Mouse (Mus musculus) lung, postnatal 25 days (tissue): ENCODE measurements around the gene Arhgap22.

Source experiments
- DNase-seq: peaks from one replicate; pipeline ENCODE4 v3.0.0; 2022; ENCODE audit warnings: low spot score

Gene Arhgap22

DNA sequence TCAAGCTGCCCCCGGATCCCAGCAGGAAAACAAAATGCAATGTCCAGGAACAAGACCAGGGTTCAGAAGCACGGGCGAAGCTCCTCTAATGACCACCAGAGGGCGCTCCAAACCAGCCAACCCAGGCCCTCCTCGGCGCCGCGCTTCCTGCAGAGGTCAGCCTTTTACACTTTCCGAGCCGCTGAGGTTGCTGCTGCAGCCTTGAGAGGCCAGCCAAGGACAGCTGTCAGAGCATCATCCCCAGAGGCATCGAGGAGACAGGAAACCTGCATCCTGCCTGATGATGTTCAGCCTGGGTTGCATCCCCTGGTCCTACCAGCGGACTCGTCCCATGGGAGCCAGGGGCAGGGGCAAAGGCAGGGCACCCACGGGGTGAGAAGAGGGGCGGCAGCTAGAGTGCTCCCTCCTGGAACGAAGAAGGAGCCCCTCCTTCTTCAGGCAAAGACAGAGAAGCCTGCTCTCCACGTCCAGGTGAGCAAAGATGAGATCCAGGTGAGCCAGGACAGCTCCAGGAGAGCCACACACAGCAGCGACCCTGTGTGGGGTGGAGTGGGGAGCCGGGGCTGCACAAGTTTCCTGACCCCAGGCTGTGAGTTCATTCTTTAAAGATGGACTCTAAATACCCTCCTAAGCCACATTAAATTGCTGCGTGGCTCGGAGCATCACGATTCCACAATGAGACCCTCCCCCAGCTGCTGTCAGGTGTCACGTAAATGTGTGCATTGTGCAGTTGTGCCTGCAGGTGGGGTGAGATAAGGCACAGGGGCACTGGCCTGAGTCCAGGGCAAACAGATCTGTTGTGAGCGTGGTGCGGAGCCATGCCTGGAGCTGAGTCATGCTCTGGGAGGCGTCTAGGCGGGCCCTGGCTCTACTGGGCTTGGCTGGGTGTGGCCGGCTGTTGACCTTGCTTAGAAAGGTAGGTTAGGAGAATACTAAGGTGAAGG is at the start of gene Arhgap22:
Gene Arhgap22, plus strand, starts transcription at position 204 of the 944 bp plus-strand sequence.
- peak; percentile 73 for DNase-seq

GRCm38 (mm10) chr14:33168750-33169149 is 45.1 kb upstream of the Arhgap22 start:
- DNase-seq: no peak

GRCm38 (mm10) chr14:33171942-33172341 is 41.9 kb upstream of the Arhgap22 start:
- no peak for DNase-seq

DNA sequence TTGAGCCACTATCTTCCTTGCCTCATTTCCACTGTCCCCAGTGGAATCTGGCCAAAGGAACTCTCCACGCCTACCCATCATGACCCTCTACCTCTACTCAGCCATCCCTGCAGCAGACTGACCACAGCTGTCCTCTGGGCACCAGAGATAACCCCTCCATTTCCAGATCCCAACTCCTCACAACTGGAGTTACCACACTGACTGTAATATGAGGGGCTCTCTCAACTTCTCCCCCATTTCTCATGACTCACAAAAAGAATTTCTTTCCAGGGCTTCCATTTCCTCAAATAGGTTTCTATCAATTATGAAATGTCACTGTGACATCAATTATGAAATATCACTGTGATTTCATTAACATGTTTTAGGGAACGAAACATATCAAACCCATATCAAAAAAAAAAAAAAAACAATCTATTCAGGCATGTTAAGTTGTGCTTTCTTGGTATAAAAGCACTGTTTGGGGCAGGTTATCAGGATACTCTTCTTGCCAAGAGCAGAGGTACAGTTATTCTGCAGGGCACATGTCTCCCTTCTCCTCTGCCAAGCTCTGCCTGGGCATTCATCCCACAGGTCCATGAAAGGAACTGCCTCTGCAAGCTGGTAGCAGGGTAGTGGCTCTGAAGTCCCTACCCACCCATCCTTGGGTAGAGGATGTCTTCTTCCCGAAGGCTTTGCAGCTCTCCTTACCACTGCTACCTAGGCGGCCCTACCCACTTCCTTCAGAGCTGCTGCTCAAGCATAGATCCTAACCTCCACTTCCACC is 38.6 kb upstream of the Arhgap22 start:
- no peak for DNase-seq

DNA sequence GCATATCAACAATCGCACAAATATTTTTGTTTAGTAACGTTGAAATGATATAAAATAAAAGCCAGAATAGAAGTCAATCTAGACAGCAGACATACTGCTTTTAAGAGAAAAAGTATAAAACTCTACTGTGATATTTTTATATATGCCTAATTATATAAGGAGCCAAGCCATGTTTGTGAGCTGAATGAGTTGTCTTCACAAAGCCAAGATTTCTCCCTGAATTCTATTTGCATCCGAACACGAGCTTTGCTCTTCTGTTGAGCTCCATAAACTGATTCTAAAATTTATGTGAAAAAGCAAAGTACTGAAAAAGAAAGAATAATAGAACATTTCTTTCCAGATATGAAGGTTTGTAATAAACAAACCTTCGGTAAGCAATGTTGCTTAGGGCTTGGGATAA is 33.7 kb upstream of the Arhgap22 start:
- no peak for DNase-seq

DNA sequence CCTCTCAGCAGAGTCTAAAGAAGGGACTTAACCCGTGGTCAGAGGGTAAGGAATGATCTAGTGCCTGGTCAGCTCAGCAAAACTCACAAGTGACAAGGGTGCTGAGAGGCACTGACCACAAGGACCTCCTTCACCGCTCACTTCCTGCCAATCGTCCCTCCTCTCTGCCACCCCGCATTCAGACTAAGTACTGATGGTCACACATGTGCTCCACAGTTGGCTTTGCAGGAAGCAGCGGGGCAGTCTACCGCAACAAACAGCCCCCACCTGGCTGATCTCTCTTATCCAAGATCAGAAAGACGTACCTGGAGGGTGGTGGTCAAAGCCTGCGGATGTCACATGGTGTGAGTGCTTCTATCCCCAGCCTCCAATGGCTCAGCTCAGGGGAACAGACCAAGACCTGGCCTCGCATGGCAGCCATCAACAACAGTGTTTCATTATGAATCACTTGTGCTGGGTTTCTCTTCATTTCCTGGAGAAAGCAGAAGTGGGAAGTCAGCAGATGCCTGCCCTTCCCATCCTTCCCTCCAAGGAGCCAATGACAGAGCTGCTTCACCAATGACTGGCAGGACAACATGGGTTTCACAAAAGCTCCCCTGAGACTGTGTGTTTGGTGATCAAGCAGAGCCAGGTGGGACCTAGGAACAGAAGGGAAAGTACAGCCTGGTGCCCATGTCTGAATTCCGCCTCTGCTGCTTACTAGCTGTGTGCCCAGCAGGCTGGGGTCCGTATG is 28.6 kb upstream of the Arhgap22 start, which contains the start of gene Wdfy4:
Gene Wdfy4, minus strand, starts transcription at position 441 of the 733 bp plus-strand sequence.
- DNase-seq: peak; percentile 72

GRCm38 (mm10) chr14:33187201-33187600 is 26.6 kb upstream of the Arhgap22 start:
- DNase-seq: no peak

DNA sequence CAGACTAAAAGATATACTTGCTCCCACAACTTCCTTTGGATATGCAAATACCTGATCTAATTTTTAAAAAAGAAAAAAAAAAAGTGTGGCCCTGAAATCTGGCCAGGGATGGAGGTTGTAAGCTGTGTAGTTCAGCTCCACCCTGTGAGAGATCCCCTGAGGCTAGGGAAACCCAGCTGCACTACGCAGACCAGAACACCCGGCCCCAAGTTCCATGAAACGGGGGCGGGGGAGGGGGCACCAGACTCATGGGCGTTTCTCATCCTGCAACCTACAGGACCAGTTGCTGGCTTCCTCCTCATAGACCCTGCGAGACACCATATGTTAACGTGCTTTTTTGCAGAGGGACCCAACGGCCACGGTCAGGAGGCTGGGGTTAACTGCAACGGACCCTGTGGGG is 24.6 kb upstream of the Arhgap22 start:
- DNase-seq: no peak

GRCm38 (mm10) chr14:33189849-33190423 is 23.9 kb upstream of the Arhgap22 start:
- DNase-seq: no peak

- no peak for DNase-seq
Observed at GRCm38 (mm10) chr14:33190646-33191045, 23.2 kb upstream of the Arhgap22 start.

GRCm38 (mm10) chr14:33193762-33194161 is 20.1 kb upstream of the Arhgap22 start:
- DNase-seq: no peak

GRCm38 (mm10) chr14:33194241-33194640 is 19.6 kb upstream of the Arhgap22 start:
- no peak for DNase-seq

DNA sequence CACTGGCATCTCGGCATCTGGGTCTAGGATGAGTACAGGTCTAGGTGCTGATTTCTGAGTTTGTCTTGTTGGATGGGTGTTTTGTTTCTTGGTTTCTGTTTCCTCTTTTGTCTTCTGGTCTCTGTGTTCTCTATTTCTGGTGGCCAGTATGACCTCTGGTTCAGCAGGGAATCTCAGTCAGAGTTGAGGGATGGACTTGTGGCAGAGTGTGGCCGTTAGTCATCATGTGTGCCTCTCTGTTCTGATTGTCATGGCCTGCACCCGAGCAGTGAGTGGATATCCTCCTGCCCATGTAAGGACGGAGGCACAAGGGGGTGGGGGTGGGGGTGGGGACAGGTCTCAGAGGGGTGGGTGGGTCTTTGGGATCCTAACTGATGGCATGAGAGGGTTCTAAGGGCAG is 11.7 kb upstream of the Arhgap22 start:
- DNase-seq: no peak

DNA sequence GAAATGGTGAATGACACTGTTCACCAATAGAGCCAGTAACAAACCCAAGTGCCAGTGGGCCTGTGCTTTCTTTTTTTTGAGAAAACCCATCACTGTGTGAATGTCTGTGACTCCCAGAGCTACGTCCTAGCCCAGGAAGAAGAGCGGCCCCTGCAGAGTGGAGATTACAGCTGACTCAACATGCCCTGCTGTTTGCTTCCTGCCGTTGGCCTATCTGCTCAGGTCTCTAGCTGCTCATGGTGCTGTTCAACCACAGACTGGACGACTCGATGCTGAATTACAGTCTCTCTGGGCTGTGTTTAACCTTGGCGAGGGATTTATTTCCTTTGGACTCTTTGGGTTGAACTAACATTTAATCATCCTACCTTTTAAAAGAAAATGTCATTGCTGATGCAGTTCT is 10.9 kb upstream of the Arhgap22 start:
- no peak for DNase-seq

DNA sequence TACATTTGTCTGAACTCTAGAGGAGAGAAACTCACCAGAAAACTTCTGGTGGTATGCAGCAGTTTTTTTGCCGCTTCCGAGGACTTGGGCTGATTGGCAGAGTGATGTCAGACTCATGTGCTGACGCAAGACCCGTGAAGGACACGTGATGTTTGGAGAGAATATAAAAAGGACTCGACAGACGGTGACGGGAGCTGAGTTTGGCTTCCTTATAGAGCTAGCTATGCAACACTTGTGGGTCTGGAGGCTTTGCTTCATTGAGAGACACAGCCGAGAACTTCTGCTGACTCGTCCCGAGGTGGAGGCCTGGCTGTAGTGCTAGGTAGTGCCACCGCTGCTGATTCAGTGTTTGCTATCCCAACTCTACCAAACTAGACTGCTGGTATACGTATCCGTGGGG is 10.0 kb upstream of the Arhgap22 start:
- DNase-seq: no peak

DNA sequence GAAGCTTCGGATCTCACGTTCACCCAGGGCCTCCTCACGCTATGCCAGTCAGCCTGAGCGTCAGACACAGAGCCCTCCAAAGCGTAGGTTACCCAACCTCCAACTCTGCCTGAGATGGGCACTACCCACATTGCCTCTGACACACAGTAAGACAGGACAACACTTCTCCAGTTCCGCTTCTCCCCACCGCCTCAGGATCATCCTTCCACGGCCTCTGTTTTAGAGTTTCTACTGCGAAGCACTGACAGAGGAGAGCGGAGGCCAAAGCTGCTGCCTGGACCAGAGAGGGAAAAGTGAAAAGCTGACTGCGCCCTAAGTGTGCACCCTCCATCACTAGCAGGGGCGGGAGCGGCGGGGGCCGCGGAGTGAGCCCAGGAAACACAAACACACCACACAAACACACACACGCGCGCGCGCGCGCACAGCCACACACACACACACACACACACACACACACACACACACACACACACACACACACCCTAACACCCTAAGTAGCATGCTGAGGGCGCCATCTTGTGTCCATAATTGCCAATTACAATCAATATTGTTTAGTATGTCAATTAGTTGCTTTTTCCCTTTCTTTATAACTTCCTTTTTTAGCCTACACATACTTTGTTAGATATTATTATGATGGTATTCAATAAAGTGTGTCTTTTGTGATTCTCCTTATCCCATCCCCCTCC is 8.4 kb upstream of the Arhgap22 start:
- no peak for DNase-seq

DNA sequence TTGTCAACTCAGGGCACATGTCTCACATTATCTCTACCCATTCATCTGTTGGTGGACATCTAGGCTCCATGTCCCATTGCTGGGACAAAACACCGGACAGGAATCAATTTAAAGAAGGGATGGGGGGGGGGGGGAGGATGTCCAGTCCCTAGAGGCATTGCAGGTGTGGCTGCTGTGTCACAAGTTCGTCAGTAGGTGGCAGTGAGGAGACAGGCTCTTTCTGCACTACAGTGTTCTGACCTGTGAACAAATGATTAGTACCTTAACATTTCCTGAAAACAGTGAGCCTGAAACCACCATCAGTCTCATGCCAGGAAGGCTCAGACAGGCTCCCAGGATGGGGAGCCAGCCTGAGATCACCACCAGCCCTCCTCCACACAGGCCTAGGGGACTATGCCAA is 6.8 kb upstream of the Arhgap22 start:
- no peak for DNase-seq

GRCm38 (mm10) chr14:33208331-33208730 is 5.5 kb upstream of the Arhgap22 start:
- no peak for DNase-seq

DNA sequence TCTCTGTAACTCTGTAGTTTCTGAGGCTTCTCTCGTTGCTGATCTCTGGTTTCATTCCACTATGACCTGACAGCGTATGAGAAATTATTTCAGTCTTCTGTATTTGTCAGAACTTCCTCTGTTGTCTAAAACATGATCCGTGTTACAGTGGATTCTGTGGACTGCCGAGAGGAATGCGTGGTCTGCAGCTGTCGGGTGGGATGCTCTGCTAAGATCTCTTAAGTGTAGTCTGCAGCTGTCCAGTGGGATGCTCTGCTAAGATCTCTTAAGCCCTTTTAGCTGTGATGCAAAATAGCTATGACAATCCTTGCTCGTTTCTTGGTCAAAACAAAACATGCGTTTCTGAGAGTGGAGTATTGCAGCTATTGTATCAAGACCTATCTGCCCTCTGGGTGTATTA is 3.0 kb upstream of the Arhgap22 start:
- DNase-seq: no peak

DNA sequence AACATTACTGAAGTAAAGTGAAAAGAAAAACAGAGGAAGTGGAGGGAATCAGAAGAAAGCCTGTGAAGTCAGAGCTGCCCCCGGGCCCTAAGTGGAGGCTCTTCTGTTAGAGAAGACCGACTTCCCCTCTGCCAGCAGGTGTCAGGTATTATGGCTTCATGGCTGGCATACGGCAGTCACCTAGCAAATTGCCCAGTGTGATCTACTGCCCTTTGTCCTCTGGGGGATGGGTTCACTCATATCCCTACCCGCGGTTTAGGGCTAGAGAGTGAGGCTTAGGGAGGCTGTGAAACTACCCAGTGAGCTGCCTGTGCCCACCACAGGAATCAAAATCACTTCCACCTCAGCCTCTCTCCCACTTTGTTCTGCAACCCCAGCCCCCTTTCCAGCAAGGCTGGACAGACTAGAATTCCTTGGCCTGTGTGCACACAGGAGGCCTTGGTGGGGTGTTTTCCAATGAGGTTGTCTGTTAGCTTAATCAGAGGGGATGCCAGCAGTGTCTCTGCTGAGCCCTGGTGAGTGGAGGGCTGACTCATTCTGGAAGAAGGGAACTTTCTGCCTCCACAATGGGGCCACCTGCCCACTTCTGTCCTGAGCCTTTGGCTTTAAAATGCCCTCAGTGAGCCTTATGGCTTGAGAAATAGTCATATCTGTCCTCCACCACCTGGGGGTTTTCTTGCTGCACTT is 1.4 kb upstream of the Arhgap22 start:
- DNase-seq: no peak

DNA sequence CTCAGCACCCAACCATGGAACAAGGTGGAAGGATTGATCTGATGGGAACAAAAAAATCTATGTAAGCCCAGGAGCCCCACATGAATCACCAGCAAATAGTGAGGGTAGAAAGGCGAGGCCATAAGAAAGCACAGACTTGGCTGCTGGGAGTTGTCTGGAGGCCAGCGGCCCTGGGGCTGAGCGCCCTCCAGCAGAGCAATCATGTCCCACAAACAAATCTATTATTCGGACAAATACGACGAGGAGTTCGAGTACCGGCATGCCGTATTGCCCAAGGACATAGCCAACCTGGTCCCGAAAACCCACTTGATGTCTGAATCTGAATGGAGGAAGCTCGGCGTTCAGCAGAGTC is 892 bp upstream of the Arhgap22 start:
- DNase-seq: no peak
